Mouse (Mus musculus): ENCODE measurements around the gene Tmtc1. TPM values are rescaled to one million over a fixed set of nuclear protein-coding genes. Genes with fewer than 3 reads are reported as not detected.

Gene Tmtc1
- polyA plus RNA-seq, 1 experiment from 2014 or later = 2.4 TPM

- Histone ChIP-seq H3K27me3 (no peaks in the 10 kb centered on the region), H3K9me3 (peaks cover 11% of the 10 kb centered on the region), H3K36me3 (no peaks in the 10 kb centered on the region), H3K27ac (replicated peaks) (no peak overlapping the region), H3K4me1 (no peaks in the 10 kb centered on the region), H3K9ac (replicated peaks) (no peak overlapping the region), H3K4me2 (replicated peaks) (no peak overlapping the region), H3K4me3 (no peak overlapping the region)
- no peak for ATAC-seq (ENCODE audit: low FRiP score, low read depth)
- 85% methylated on average over 2 of the region's 2 CpGs for WGBS
These were observed 10.6 kb upstream of the Tmtc1 start for GRCm38 (mm10) chr6:148454740-148455139.

GRCm38 (mm10) chr6:148448151-148448550, 4.0 kb upstream of the Tmtc1 start:
- Histone ChIP-seq H3K9me3 (no peaks in the 10 kb centered on the region), H3K4me1 (peaks cover 15% of the 10 kb centered on the region), H3K4me2 (replicated peaks) (no peak overlapping the region), H3K4me3 (no peak overlapping the region), H3K27me3 (peaks cover 34% of the 10 kb centered on the region), H3K36me3 (no peaks in the 10 kb centered on the region), H3K27ac (replicated peaks) (no peak overlapping the region), H3K9ac (replicated peaks) (no peak overlapping the region)
- 67% methylated on average over 3 of the region's 3 CpGs for WGBS
- ATAC-seq (ENCODE audit: low FRiP score, low read depth) = no peak

- Histone ChIP-seq H3K27ac (replicated peaks) (no peak overlapping the region), H3K4me3 (no peak overlapping the region), H3K4me1 (peaks cover 30% of the 10 kb centered on the region), H3K27me3 (peaks cover 53% of the 10 kb centered on the region), H3K9me3 (no peaks in the 10 kb centered on the region), H3K4me2 (replicated peaks) (no peak overlapping the region), H3K9ac (replicated peaks) (no peak overlapping the region), H3K36me3 (no peaks in the 10 kb centered on the region)
- WGBS = 66% methylated on average over 3 of the region's 3 CpGs
- no peak for ATAC-seq (ENCODE audit: low FRiP score, low read depth)
These were observed 1.9 kb upstream of the Tmtc1 start for GRCm38 (mm10) chr6:148446113-148446512.

GRCm38 (mm10) chr6:148444796-148445195, 607 bp upstream of the Tmtc1 start:
- Histone ChIP-seq H3K4me2 (replicated peaks) (peak overlapping the region; percentile 95), H3K27me3 (peaks cover 57% of the 10 kb centered on the region), H3K4me3 (peak overlapping the region; percentile 74), H3K9me3 (no peaks in the 10 kb centered on the region), H3K36me3 (no peaks in the 10 kb centered on the region), H3K4me1 (peaks cover 30% of the 10 kb centered on the region), H3K9ac (replicated peaks) (0 out of 2 replicates have a peak overlapping the region, but pooled peaks have one; percentile 73), H3K27ac (replicated peaks) (no peak overlapping the region)
- 5% methylated on average over 9 of the region's 9 CpGs for WGBS
- no peak for ATAC-seq (ENCODE audit: low FRiP score, low read depth)

GRCm38 (mm10) chr6:148443291-148443725, 881 bp downstream of the Tmtc1 start:
- Histone ChIP-seq H3K4me2 (replicated peaks) (peak overlapping the region; percentile 95), H3K4me3 (peak overlapping the region; percentile 74), H3K27me3 (peaks cover 57% of the 10 kb centered on the region), H3K4me1 (peaks cover 30% of the 10 kb centered on the region), H3K9me3 (no peaks in the 10 kb centered on the region), H3K36me3 (no peaks in the 10 kb centered on the region), H3K27ac (replicated peaks) (no peak overlapping the region), H3K9ac (replicated peaks) (peak overlapping the region; percentile 73)
- ATAC-seq (ENCODE audit: low FRiP score, low read depth) = no peak
- 3% methylated on average over 15 of the region's 15 CpGs for WGBS

- H3K4me3 ChIP-seq = peak overlapping the region; percentile 74
- whole genome bisulfite sequencing = under 1% methylated on average over 27 of the region's 27 CpGs
These were observed 1.4 kb downstream of the Tmtc1 start for GRCm38 (mm10) chr6:148442671-148443290.

GRCm38 (mm10) chr6:148441871-148442270, 2.3 kb downstream of the Tmtc1 start:
- 12% methylated on average over 5 of the region's 5 CpGs for WGBS
- H3K9me3 ChIP-seq = no peaks in the 10 kb centered on the region
- H3K27ac ChIP-seq (replicated peaks) = no peak overlapping the region
- H3K9ac ChIP-seq (replicated peaks) = no peak overlapping the region
- peak overlapping the region; percentile 95 for H3K4me2 ChIP-seq (replicated peaks)
- H3K4me3 ChIP-seq = peak overlapping the region; percentile 74
- no peaks in the 10 kb centered on the region for H3K36me3 ChIP-seq
- no peak for ATAC-seq (ENCODE audit: low FRiP score, low read depth)
- peaks cover 30% of the 10 kb centered on the region for H3K4me1 ChIP-seq
- H3K27me3 ChIP-seq = peaks cover 57% of the 10 kb centered on the region

More at GRCm38 (mm10) chr6:148442671-148443290, 1.4 kb downstream of the Tmtc1 start:
- ATAC-seq (ENCODE audit: low FRiP score, low read depth) = peak; percentile 3; the same call in 1 of the 2 replicates
- peak overlapping the region; percentile 73 for H3K9ac ChIP-seq (replicated peaks)
- H3K27ac ChIP-seq (replicated peaks) = no peak overlapping the region
- no peaks in the 10 kb centered on the region for H3K36me3 ChIP-seq
- H3K9me3 ChIP-seq = no peaks in the 10 kb centered on the region
- H3K27me3 ChIP-seq = peaks cover 57% of the 10 kb centered on the region
- peaks cover 30% of the 10 kb centered on the region for H3K4me1 ChIP-seq
- H3K4me2 ChIP-seq (replicated peaks) = peak overlapping the region; percentile 95

GRCm38 (mm10) chr6:148439101-148439500, 5.1 kb downstream of the Tmtc1 start:
- Histone ChIP-seq H3K36me3 (no peaks in the 10 kb centered on the region), H3K9me3 (no peaks in the 10 kb centered on the region), H3K4me1 (peaks cover 22% of the 10 kb centered on the region), H3K27ac (replicated peaks) (no peak overlapping the region), H3K4me2 (replicated peaks) (no peak overlapping the region), H3K4me3 (no peak overlapping the region), H3K27me3 (peaks cover 33% of the 10 kb centered on the region), H3K9ac (replicated peaks) (no peak overlapping the region)
- ATAC-seq (ENCODE audit: low FRiP score, low read depth) = no peak
- WGBS = 71% methylated on average over 4 of the region's 4 CpGs

- no peak overlapping the region for H3K27ac ChIP-seq (replicated peaks)
- no peak overlapping the region for H3K4me2 ChIP-seq (replicated peaks)
- H3K36me3 ChIP-seq = no peaks in the 10 kb centered on the region
- no peak overlapping the region for H3K9ac ChIP-seq (replicated peaks)
- no peak overlapping the region for H3K4me3 ChIP-seq
- no peak for ATAC-seq (ENCODE audit: low FRiP score, low read depth)
- H3K27me3 ChIP-seq = peaks cover 18% of the 10 kb centered on the region
- 100% methylated on average over 1 of the region's 1 CpGs for WGBS
- H3K4me1 ChIP-seq = peaks cover 9% of the 10 kb centered on the region
- H3K9me3 ChIP-seq = no peaks in the 10 kb centered on the region
These were observed 6.6 kb downstream of the Tmtc1 start for GRCm38 (mm10) chr6:148437565-148437964.

- Histone ChIP-seq H3K4me2 (replicated peaks) (no peak overlapping the region), H3K27ac (replicated peaks) (no peak overlapping the region), H3K36me3 (no peaks in the 10 kb centered on the region), H3K4me3 (no peak overlapping the region), H3K9ac (replicated peaks) (no peak overlapping the region), H3K4me1 (no peaks in the 10 kb centered on the region), H3K27me3 (peaks cover 9% of the 10 kb centered on the region), H3K9me3 (no peaks in the 10 kb centered on the region)
- 83% methylated on average over 7 of the region's 7 CpGs for WGBS
- no peak for ATAC-seq (ENCODE audit: low FRiP score, low read depth)
These were observed 7.7 kb downstream of the Tmtc1 start for GRCm38 (mm10) chr6:148436441-148437001.

GRCm38 (mm10) chr6:148421577-148421976, 22.6 kb downstream of the Tmtc1 start:
- Histone ChIP-seq H3K4me1 (no peaks in the 10 kb centered on the region), H3K4me3 (no peak overlapping the region), H3K27me3 (no peaks in the 10 kb centered on the region), H3K4me2 (replicated peaks) (no peak overlapping the region), H3K36me3 (no peaks in the 10 kb centered on the region), H3K9me3 (no peaks in the 10 kb centered on the region), H3K9ac (replicated peaks) (no peak overlapping the region), H3K27ac (replicated peaks) (no peak overlapping the region)
- ATAC-seq (ENCODE audit: low FRiP score, low read depth) = no peak
- WGBS = 68% methylated on average over 7 of the region's 7 CpGs

GRCm38 (mm10) chr6:148420387-148420786, 23.8 kb downstream of the Tmtc1 start:
- no peak for ATAC-seq (ENCODE audit: low FRiP score, low read depth)
- H3K27ac ChIP-seq (replicated peaks) = no peak overlapping the region
- H3K4me1 ChIP-seq = no peaks in the 10 kb centered on the region
- H3K4me3 ChIP-seq = no peak overlapping the region
- H3K4me2 ChIP-seq (replicated peaks) = no peak overlapping the region
- H3K9ac ChIP-seq (replicated peaks) = no peak overlapping the region
- no peaks in the 10 kb centered on the region for H3K36me3 ChIP-seq
- H3K9me3 ChIP-seq = no peaks in the 10 kb centered on the region
- WGBS = 87% methylated on average over 6 of the region's 6 CpGs
- no peaks in the 10 kb centered on the region for H3K27me3 ChIP-seq

All from midbrain, embryonic 12.5 days (tissue).